Mouse (Mus musculus): ENCODE measurements at regions not wholly inside any gene's neighbourhood (a gene's known extent, or its start where the extent isn't known, plus 50 kb on each side); places are given as distances from the start of the nearest gene placed in this dataset.

DNA sequence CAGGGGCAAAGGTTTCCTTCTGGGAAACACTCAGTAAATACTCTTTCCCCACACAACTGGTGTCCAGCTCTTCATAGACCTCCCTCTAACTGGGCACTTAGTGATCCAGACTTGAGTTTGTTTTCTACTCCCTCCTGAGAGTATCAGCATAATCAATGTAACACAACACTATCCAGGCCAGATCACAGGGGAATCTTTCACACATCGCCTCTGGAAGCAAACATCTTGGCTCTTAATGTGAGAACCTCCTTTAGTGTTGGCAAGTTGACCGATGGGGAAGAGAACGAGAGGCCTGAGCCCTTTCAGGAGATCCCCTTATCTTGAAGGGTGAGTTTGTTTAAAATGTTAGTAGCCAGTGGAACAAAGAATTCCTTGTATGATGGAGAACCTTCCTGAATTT lies 429.1 kb upstream of the Prickle1 start:
- TF ChIP-seq CTCF (IDR thresholded peaks at IDR 0.05; ENCODE audit: borderline replicate concordance, control insufficient read depth, extremely low read depth, insufficient read depth, low read length, poor library complexity) (no peak), POLR2A (IDR thresholded peaks at IDR 0.05; ENCODE audit: control insufficient read depth, extremely low read depth, insufficient read depth, low read length, poor library complexity) (no peak)
